Mouse (Mus musculus) ES-Bruce4 (cell line): ENCODE data around the gene Invs. TPM values are rescaled to one million over a fixed set of nuclear protein-coding genes. Genes with fewer than 3 reads are reported as not detected.

ENCODE experiments used
- H3K27ac ChIP-seq: 2 replicates; pipeline ENCODE4 v1.5.1; 2012; ENCODE audit warnings: low read length, inconsistent platforms; ENCODE audit not compliant: insufficient read depth
- H3K27me3 ChIP-seq: 2 replicates; pipeline ENCODE4 v1.6.1; 2012; ENCODE audit warnings: mild to moderate bottlenecking, low read length, inconsistent platforms; ENCODE audit not compliant: control insufficient read depth, poor library complexity, insufficient read depth, severe bottlenecking
- H3K36me3 ChIP-seq: 2 replicates; pipeline ENCODE4 v1.6.1; 2012; ENCODE audit warnings: inconsistent platforms, mild to moderate bottlenecking, low read length, moderate library complexity; ENCODE audit not compliant: control insufficient read depth, poor library complexity, insufficient read depth, severe bottlenecking
- H3K4me1 ChIP-seq: one replicate; pipeline ENCODE4 v1.8.1; 2011; ENCODE audit warnings: low read length; ENCODE audit not compliant: control insufficient read depth, insufficient read depth
- H3K4me3 ChIP-seq: 2 replicates; pipeline ENCODE4 v1.5.1; 2011; ENCODE audit warnings: low read depth, mild to moderate bottlenecking, low read length
- H3K9ac ChIP-seq: 2 replicates; pipeline ENCODE4 v1.6.1; 2012; ENCODE audit warnings: low read depth, mild to moderate bottlenecking, inconsistent platforms; ENCODE audit not compliant: poor library complexity, severe bottlenecking
- H3K9me3 ChIP-seq: replicated peaks from 2 replicates; pipeline ENCODE4 v1.6.1; 2012; ENCODE audit warnings: mild to moderate bottlenecking, low read length, inconsistent platforms; ENCODE audit not compliant: control insufficient read depth, poor library complexity, insufficient read depth, severe bottlenecking
- CTCF ChIP-seq: IDR thresholded peaks from one replicate; pipeline ENCODE4 v1.8.1; 2011; ENCODE audit warnings: low read depth, low read length
- EP300 ChIP-seq: IDR thresholded peaks from 2 replicates; pipeline ENCODE4 v1.6.1; 2011; ENCODE audit warnings: low read depth, low read length; ENCODE audit not compliant: insufficient read depth
- POLR2A ChIP-seq: IDR thresholded peaks from one replicate; pipeline ENCODE4 v1.8.1; 2011; ENCODE audit warnings: low read length; ENCODE audit not compliant: insufficient read depth
- polyA plus RNA-seq: library from polyadenylated mRNA; stranded (reverse); fragments of >200 nt; gene quantifications from 2 replicates; pipeline ENCODE4 v1.2.4, GENCODE M21; 2011; ENCODE audit warnings: low read depth; ENCODE audit not compliant: missing spikeins, insufficient read depth, insufficient read length

Invs gene
- polyA plus RNA-seq, 1 experiment, result 2.5 TPM

- Histone ChIP-seq H3K9ac (peak within 1 kb of the TSS; percentile 97), H3K4me3 (peak within 1 kb of the TSS; percentile 88), H3K4me1 (no peaks in the 10 kb centered on the region), H3K27me3 (no peaks in the 10 kb centered on the region), H3K36me3 (peaks cover 20% of the 10 kb centered on the region), H3K9me3 (no peaks in the 10 kb centered on the region), H3K27ac (no peak within 1 kb of the TSS)
- no peak for TF ChIP-seq EP300
- TF ChIP-seq CTCF, result no peak
- peak; percentile 70 for TF ChIP-seq POLR2A
Measured at GRCm38 (mm10) chr4:48472792-48473650, 193.5 kb downstream of the Invs start, which contains the start of gene Tex10. Gene Tex10 (minus strand): TSS chr4:48473459.

- Histone ChIP-seq H3K9ac (no peak overlapping the region), H3K27ac (no peak overlapping the region)
Measured at GRCm38 (mm10) chr4:48473651-48474011, 194.1 kb downstream of the Invs start.

GRCm38 (mm10) chr4:48481287-48481686 is 201.7 kb downstream of the Invs start:
- Histone ChIP-seq H3K27ac (no peak overlapping the region), H3K4me3 (no peak overlapping the region), H3K27me3 (no peaks in the 10 kb centered on the region), H3K9ac (no peak overlapping the region), H3K36me3 (no peaks in the 10 kb centered on the region), H3K9me3 (no peaks in the 10 kb centered on the region), H3K4me1 (no peaks in the 10 kb centered on the region)
- peak; percentile 38 for TF ChIP-seq CTCF
- TF ChIP-seq EP300, result no peak
- TF ChIP-seq POLR2A, result no peak

More at GRCm38 (mm10) chr4:48473651-48474011, 194.1 kb downstream of the Invs start:
- H3K36me3 ChIP-seq, result peaks cover 14% of the 10 kb centered on the region
- no peaks in the 10 kb centered on the region for H3K27me3 ChIP-seq
- peak overlapping the region; percentile 14; the same call in 1 of the 2 replicates for H3K4me3 ChIP-seq
- no peaks in the 10 kb centered on the region for H3K4me1 ChIP-seq
- TF ChIP-seq EP300 (no peak), CTCF (no peak), POLR2A (no peak)
- H3K9me3 ChIP-seq, result no peaks in the 10 kb centered on the region

Other genes starting within 250 kb of the Invs start
- gene Nr4a3, start 234.6 kb upstream of the Invs start, polyA plus RNA-seq, result 0.33 TPM in 1 of 2 replicates, not detected in the other
- gene Stx17, start 154.8 kb upstream of the Invs start, polyA plus RNA-seq, result 7.5 and 11.9 TPM in 2 replicates
- gene Erp44, start 202 bp upstream of the Invs start, polyA plus RNA-seq, result 52.5 and 67.6 TPM in 2 replicates
- 140 and 143 TPM in 2 replicates for gene Tex10, start 193.7 kb downstream of the Invs start, polyA plus RNA-seq